Mouse (Mus musculus): Measurements from ENCODE around the gene Crb2.

Gene Crb2

GRCm38 (mm10) chr2:37797046-37797445 lies 21.0 kb downstream of the Crb2 start:
- no peak for DNase-seq (ENCODE audit: extremely low spot score, low read depth, low spot score)

GRCm38 (mm10) chr2:37799137-37799536 lies 23.1 kb downstream of the Crb2 start:
- DNase-seq (ENCODE audit: extremely low spot score, low read depth, low spot score) = no peak

GRCm38 (mm10) chr2:37801687-37802086 lies 25.6 kb downstream of the Crb2 start:
- DNase-seq (ENCODE audit: extremely low spot score, low read depth, low spot score) = no peak

GRCm38 (mm10) chr2:37802610-37803212 lies 26.7 kb downstream of the Crb2 start:
- DNase-seq (ENCODE audit: extremely low spot score, low read depth, low spot score) = peak; percentile 73

GRCm38 (mm10) chr2:37811682-37812081 lies 35.6 kb downstream of the Crb2 start:
- DNase-seq (ENCODE audit: extremely low spot score, low read depth, low spot score) = no peak

DNA sequence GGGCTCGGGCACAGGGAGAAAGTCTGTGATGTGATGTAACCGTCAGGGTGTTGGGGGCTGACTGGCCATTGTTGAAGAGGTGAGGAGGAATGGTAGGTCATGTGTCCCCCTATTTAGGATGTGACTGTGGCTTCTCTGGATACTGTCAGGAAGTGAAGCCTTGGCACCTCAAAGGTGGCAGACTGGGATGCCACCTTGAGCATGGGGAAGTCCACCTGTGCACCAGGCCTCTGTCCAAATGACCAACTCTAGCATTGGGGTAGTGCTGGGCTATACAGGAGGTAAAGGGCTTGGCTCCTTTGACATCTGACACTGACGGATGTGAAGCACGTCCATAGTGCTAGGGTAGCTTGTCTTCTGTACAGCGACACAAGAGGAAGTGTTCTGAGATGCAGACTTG lies 36.4 kb downstream of the Crb2 start:
- DNase-seq (ENCODE audit: extremely low spot score, low read depth, low spot score) = no peak

- DNase-seq (ENCODE audit: extremely low spot score, low read depth, low spot score) = no peak
Measured at GRCm38 (mm10) chr2:37814820-37815361, 38.8 kb downstream of the Crb2 start.

DNA sequence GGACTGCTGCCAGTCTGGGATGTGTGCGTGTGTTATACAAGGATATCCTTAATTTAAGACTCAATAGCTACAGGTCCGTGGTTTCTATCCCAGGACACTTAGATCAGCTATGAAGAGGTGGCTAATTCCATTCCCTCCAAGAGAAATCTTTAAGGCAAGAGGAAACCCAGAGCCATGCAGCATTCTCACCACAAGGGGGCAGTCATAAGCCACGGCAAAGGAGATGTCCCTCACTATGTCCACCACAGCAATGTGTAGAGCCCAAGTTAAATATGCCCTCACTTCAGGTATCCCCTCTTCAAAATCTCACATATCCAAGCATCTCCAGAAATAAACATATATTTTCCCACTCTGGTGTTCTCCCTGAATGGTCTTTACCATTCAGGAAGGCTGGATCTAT lies 39.6 kb downstream of the Crb2 start:
- DNase-seq (ENCODE audit: extremely low spot score, low read depth, low spot score) = peak; percentile 72

GRCm38 (mm10) chr2:37818761-37819525 lies 42.9 kb downstream of the Crb2 start:
- DNase-seq (ENCODE audit: extremely low spot score, low read depth, low spot score) = no peak

- no peak for DNase-seq (ENCODE audit: extremely low spot score, low read depth, low spot score)
Measured at GRCm38 (mm10) chr2:37819526-37820152, 43.6 kb downstream of the Crb2 start.

DNA sequence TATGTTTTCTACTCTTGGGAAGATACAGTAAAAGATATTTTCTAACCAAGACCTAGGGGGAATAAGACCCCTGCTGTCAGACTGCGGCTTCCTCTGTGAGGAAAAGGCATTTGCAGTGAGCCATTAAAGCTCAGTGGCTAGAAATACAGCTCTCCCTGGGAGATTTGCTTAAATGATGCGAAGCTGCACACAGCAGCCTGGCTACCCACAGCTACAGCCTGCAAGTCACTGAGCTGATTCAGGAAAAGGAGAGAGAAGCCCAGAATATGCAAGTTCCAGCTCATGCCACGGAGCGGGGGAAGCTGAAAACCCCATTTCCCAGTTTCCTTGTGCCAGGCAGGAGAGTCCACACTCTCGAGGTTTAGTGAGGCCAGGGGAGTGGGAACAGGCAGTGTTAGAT lies 46.1 kb downstream of the Crb2 start:
- DNase-seq (ENCODE audit: extremely low spot score, low read depth, low spot score) = no peak

DNA sequence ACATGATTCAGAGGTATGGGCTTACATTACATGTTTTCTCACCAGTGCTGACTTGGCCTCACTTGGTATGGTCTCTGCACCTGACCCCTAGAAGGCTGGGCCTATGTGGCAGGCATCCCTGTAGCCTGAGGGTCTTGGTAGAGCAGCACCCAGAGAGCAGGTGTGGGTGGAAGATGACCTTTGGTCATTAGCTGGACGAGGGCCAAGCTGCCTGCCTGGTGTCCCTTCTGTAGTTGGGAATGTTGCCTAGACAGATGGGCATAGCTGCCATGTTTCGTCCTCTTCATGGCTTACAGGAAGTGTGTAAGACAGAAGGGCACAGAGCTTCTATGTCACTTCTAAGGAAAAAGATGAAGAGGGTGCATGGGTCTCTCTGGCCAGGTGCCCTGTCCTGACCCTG lies 47.8 kb downstream of the Crb2 start:
- no peak for DNase-seq (ENCODE audit: extremely low spot score, low read depth, low spot score)

DNA sequence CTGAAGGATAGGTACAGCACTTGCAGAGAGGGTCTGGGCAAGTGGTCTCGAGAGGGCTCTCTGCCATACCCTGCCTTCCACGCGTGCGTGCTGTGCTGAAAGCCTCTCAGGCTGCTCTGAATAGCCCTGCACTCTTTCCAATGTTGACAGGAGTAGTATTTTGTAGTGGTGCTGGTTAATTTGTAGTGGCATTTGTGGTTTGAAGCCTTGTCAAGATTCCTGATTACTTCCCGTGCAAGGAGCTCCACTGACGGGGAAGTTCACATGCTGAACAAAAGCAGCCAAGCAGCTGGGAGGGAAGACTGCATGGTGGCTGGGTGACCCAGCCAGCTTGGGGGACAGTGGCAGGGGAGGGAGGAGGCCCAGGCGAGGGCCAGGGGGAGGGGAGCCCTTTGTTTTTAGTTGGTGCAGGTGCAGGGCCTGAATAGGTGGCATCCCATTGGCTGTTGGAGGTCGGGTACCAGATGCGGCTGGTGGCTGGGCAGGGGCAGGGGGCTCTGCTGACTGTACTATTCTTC lies 53.8 kb downstream of the Crb2 start:
- no peak for DNase-seq (ENCODE audit: extremely low spot score, low read depth, low spot score)

- no peak for DNase-seq (ENCODE audit: extremely low spot score, low read depth, low spot score)
Measured at GRCm38 (mm10) chr2:37832253-37832652, 56.2 kb downstream of the Crb2 start.

DNA sequence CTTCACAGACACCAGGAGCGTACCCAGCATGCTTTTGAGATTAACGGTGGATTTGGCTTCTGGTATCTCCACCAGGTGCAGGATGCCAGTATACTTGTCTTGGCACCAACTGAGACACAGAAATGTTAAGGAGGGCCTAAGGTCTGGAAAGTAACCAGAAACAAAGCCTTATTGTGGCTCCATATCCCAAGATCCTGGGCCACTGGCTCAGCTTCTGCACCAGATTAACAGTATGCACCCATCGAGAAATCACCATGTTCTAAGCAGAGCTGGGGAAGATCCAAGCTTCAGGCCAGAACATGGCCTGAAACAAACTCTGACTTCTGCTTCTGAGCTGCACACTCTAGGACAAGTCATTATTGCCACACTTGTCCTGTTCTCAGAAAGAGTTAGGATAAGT lies 60.9 kb downstream of the Crb2 start:
- DNase-seq (ENCODE audit: extremely low spot score, low read depth, low spot score) = no peak

DNA sequence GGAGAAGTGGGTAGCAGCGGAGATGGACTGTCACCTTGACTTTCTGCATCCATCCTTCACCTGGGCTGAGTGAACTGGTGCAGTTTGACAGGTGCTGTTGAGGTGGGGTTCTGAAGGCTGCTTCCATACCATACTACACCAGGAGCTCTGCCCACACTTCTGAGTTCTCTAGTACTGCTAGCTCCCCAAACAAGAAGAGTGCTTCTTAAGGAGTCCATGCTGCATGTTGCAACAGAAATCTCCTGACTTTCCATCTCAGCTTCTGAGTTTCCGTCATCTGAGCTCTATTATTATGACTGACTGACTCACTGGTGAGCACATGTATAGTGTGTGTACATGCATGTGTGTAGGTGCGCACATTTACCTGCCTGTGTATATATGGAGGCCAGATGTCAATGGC lies 61.5 kb downstream of the Crb2 start:
- DNase-seq (ENCODE audit: extremely low spot score, low read depth, low spot score) = no peak

DNA sequence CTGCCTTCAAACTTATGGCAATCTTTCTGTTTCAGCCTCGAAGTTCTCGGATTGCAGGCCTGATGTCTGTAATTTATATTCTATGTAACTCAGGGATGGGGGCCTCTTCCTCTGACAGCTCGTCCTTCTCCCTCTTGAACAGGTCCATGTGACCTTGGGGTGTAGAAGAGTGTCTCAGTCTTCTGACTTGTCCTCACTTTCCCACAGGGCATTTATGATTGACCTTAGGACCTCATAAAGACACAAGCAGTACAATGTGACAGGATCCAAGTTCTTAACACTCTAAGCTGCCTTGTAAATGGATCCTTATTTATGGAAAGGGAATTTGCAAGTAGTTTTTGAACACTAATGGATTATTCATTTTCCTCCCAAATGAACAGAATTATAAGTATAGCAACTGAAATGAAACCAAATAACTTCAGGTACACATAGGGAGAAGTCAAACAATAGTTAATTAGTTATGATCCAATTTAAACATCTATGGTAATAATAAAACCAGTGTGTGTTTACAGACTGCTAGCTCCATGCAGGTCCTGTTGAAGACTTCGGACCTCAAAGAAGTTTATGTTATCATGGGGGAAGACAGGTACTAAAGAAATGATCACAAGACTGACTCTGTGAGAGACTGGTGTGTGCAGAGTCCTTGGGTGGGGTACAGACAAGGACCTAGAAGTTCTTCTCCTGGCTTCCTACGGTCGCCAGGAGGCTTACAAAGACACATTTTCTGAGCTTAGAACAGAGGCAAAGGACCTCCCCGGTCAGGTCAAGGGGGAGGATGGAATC lies 62.3 kb downstream of the Crb2 start:
- DNase-seq (ENCODE audit: extremely low spot score, low read depth, low spot score) = no peak

GRCm38 (mm10) chr2:37839922-37840321 lies 63.9 kb downstream of the Crb2 start:
- no peak for DNase-seq (ENCODE audit: extremely low spot score, low read depth, low spot score)

- DNase-seq (ENCODE audit: extremely low spot score, low read depth, low spot score) = peak; percentile 20
Measured at GRCm38 (mm10) chr2:37842151-37842569, 66.1 kb downstream of the Crb2 start.

GRCm38 (mm10) chr2:37842719-37843118 lies 66.7 kb downstream of the Crb2 start:
- no peak for DNase-seq (ENCODE audit: extremely low spot score, low read depth, low spot score)

All from hindlimb bud, embryonic 11.5 days (tissue).